Mouse (Mus musculus) stomach, postnatal 0 days (tissue): Measurements from ENCODE around the gene Rnd3.

ENCODE experiments used
- CTCF ChIP-seq: IDR thresholded peaks from 2 replicates; pipeline ENCODE4 v1.5.1; 2016; ENCODE audit warnings: antibody characterized with exemption, low read depth, mild to moderate bottlenecking, moderate library complexity
- EP300 ChIP-seq: optimal IDR thresholded peaks from 2 replicates; pipeline ENCODE3; 2016; ENCODE audit warnings: antibody characterized with exemption

DNA sequence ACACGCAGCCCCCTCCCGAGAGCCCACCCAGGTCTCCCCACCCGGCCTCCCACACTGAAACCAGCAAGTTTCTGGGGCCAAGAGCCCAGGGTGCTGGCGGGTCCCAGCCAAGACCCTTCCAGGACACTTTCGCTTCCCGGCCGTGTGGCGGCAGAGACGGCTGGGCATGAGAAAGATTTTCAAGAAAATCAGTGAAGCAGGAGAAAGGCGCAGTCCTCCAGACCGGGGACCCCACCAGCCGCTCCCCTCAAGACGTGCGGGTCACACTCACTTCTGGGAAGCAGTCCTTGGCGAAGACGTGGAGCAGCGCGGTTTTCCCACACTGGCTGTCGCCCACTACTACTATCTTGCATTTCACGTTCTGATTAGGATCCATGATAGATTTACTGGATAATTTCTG is 457 bp downstream of the Rnd3 start:
- peak; percentile 21; the same call in 1 of the 2 replicates for TF ChIP-seq CTCF
- no peak for TF ChIP-seq EP300
